Mouse (Mus musculus) heart, embryonic 16.5 days (tissue): ENCODE data around the gene Exoc4. TPM values are rescaled to one million over a fixed set of nuclear protein-coding genes. Genes with fewer than 3 reads are reported as not detected.

Source experiments
- ATAC-seq: fragments of 200-750 bp; cut with Nextera tagmentation; replicated peaks from 2 replicates; pipeline ENCODE4 v1.8.0; 2017; ENCODE audit warnings: moderate number of reproducible peaks; ENCODE audit not compliant: insufficient read depth, low FRiP score; ENCODE audit errors: extremely low read depth
- H3K27ac ChIP-seq: fragments of 300-500 bp; sonication (generic); 2 replicates; pipeline ENCODE4 v1.5.1; 2014; ENCODE audit warnings: mild to moderate bottlenecking, low read length, control low read depth, moderate library complexity
- H3K27me3 ChIP-seq: fragments of 300-500 bp; sonication (generic); 2 replicates; pipeline ENCODE4 v1.6.1; 2014; ENCODE audit warnings: low read length, mixed read lengths; ENCODE audit not compliant: control insufficient read depth, insufficient read depth
- H3K36me3 ChIP-seq: fragments of 300-500 bp; sonication (generic); 2 replicates; pipeline ENCODE4 v1.6.1; 2014; ENCODE audit not compliant: control insufficient read depth, insufficient read depth
- H3K4me1 ChIP-seq: fragments of 300-500 bp; sonication (generic); 2 replicates; pipeline ENCODE4 v1.6.1; 2014; ENCODE audit warnings: low read length, mixed read lengths; ENCODE audit not compliant: control insufficient read depth, insufficient read depth
- H3K4me2 ChIP-seq: fragments of 300-500 bp; sonication (generic); 2 replicates; pipeline ENCODE4 v1.6.1; 2014; ENCODE audit warnings: low read depth, mild to moderate bottlenecking, control low read depth, low read length
- H3K4me3 ChIP-seq: fragments of 300-500 bp; sonication (generic); 2 replicates; pipeline ENCODE4 v1.5.1; 2014; ENCODE audit warnings: mild to moderate bottlenecking, control low read depth, low read length
- H3K9ac ChIP-seq: fragments of 300-500 bp; sonication (generic); 2 replicates; pipeline ENCODE4 v1.6.1; 2014; ENCODE audit warnings: low read length, control low read depth
- H3K9me3 ChIP-seq: fragments of 300-500 bp; sonication (generic); replicated peaks from 2 replicates; pipeline ENCODE4 v1.6.1; 2016; ENCODE audit warnings: low read length; ENCODE audit not compliant: control insufficient read depth
- WGBS: fragments of 180-500 bp; shearing (Covaris S2); extraction: QIAGEN DNeasy Blood & Tissue Kit; methylation state at CpG from one replicate; pipeline ENCODE4 v1.1.7; 2014; 5-methylcytosine and 5-hydroxymethylcytosine counted together
- polyA plus RNA-seq: library from polyadenylated mRNA; unstranded; fragments of >200 nt; fragmentation: Nextera tagmentation; extraction: Ambion mirVana; gene quantifications from 2 replicates; pipeline ENCODE4 v1.2.1, GENCODE M21; 2015

Gene Exoc4
- polyA plus RNA-seq, 1 experiment from 2014 or later: 35.1 TPM

DNA sequence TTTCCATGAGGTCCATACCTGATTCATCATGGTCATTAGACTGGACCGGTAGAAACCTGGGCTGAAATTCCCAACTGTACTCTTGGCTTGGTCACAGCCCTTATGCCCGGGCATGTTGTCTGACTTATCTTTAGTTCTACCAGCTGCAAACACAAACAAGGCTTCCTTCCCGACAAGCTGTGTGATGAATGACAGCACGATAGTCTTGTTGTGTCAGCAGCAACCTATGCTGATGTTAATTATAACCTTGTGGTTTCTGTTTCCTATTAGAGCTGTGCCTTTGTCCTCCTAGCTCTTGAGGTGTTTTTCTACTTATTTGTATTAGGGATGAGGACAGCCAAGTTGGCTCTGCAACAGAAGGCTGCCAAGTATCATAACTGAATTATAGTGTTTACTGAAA, 472.3 kb downstream of the Exoc4 start:
- Histone ChIP-seq H3K9ac (no peak overlapping the region), H3K27me3 (no peaks in the 10 kb centered on the region), H3K9me3 (no peaks in the 10 kb centered on the region), H3K27ac (no peak overlapping the region), H3K4me3 (no peak overlapping the region), H3K36me3 (no peaks in the 10 kb centered on the region), H3K4me1 (peaks cover 9% of the 10 kb centered on the region), H3K4me2 (no peak overlapping the region)
- ATAC-seq: peak; percentile 14; the same call in 1 of the 2 replicates
- WGBS: 22% methylated on average over 4 of the region's 4 CpGs

DNA sequence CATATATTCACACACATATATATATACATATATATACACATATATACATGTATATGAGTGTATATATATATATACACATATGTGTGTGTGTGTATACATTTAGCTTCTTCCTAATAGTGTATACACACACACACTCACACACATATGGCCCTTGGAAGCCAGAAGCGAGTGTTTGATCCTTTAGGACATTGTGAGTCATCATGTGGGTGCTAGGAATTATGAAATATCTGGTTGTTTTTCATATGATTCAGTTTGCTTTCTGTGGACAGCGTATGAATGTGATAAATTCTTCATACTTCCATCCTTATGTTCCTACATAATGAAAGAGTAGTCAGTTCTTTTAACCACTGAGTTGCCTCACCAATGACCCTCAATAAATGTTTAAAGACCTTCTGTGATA, 473.9 kb downstream of the Exoc4 start:
- Histone ChIP-seq H3K36me3 (no peaks in the 10 kb centered on the region), H3K4me1 (peaks cover 9% of the 10 kb centered on the region), H3K4me2 (no peak overlapping the region), H3K9me3 (no peaks in the 10 kb centered on the region), H3K27ac (no peak overlapping the region), H3K4me3 (no peak overlapping the region), H3K27me3 (no peaks in the 10 kb centered on the region), H3K9ac (no peak overlapping the region)
- no peak for ATAC-seq
- WGBS: 88% methylated on average over 2 of the region's 2 CpGs

DNA sequence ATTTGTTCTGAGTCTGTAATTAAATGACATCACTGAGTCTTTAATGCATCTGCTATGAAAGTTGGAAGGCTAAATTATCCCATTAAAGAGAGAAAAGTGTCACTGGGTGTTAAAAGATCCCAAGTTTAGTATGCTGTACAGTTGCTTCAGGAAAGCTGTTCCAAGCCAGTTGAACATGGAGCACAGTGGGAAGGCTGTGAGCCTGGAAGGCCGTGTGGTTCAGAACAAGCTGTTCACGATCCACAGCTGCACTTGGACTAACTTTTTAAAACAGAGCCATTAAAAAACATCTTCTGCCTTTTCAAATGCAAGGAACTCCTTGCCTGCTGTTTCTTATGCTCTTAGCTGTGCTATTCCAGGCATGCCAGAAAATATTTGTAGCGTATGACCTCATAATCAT, 475.7 kb downstream of the Exoc4 start:
- Histone ChIP-seq H3K36me3 (no peaks in the 10 kb centered on the region), H3K27ac (no peak overlapping the region), H3K9me3 (no peaks in the 10 kb centered on the region), H3K4me3 (no peak overlapping the region), H3K4me1 (peaks cover 9% of the 10 kb centered on the region), H3K27me3 (no peaks in the 10 kb centered on the region), H3K9ac (no peak overlapping the region), H3K4me2 (no peak overlapping the region)
- WGBS: 64% methylated on average over 3 of the region's 3 CpGs
- no peak for ATAC-seq

DNA sequence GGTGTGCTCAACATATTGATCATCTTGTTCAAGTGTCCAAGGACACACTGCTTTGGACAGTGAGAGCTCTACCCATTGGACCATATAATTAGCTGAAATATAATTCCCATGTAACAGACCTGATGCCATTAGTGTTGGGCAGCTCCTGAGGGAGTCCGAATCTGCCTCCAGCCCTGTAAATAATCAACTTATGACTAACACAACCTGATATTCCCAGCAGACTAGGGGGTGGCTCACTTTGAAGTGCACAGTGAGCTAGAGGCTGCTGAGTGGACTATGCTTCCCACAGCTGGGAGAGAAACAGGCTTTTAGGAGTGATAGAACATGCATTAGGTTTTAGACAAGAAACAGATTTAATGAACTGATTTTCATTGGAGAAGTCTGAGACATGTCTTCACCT, 478.4 kb downstream of the Exoc4 start:
- H3K9ac ChIP-seq: no peak overlapping the region
- no peaks in the 10 kb centered on the region for H3K9me3 ChIP-seq
- ATAC-seq: no peak
- H3K4me3 ChIP-seq: no peak overlapping the region
- H3K4me1 ChIP-seq: peaks cover 6% of the 10 kb centered on the region; the same call in 1 of the 2 replicates
- no peaks in the 10 kb centered on the region for H3K36me3 ChIP-seq
- H3K27ac ChIP-seq: no peak overlapping the region
- H3K27me3 ChIP-seq: no peaks in the 10 kb centered on the region
- H3K4me2 ChIP-seq: no peak overlapping the region
- WGBS: 60% methylated on average over 1 of the region's 1 CpGs

DNA sequence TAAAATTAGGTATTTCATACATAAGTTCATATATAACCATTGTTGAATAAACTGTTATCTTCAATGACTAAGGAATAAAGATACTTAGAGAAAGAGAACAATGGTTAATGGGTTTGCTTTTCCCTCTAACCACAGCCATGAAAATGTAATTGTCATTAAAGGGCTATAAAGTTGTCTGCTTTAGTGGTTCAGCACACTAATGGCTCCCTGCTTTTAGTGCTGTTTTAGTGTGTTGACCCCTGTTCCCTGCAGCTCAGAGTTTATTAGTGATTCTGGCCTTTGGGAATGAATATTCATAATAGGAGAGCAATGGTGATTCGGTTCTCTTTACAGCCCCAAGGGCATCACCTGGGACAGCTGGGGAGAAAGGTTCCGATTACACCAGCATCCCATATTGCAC, 483.3 kb downstream of the Exoc4 start:
- no peaks in the 10 kb centered on the region for H3K4me1 ChIP-seq
- WGBS: 95% methylated on average over 2 of the region's 2 CpGs
- H3K9me3 ChIP-seq: no peaks in the 10 kb centered on the region

DNA sequence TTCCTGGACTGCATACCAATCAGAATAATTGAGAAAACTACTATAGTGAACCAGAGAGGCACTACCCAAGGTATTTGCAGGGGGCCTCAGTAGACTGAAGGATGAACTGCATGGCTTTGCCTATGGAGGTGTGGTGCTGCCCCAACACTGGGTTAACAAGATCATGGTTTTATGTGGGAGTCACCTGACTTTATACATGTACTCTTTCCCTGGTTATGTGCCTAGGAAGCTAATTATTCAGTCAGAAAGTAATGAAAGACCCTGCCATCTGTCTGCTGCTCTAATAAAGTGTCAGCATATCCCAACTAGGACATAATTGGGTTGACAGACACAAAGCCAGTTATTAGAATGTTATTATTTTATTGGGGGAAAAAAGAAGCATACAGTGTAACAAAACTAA, 484.7 kb downstream of the Exoc4 start:
- Histone ChIP-seq H3K9me3 (no peaks in the 10 kb centered on the region), H3K27me3 (no peaks in the 10 kb centered on the region), H3K9ac (no peak overlapping the region), H3K4me1 (no peaks in the 10 kb centered on the region), H3K4me3 (no peak overlapping the region), H3K27ac (no peak overlapping the region), H3K36me3 (no peaks in the 10 kb centered on the region), H3K4me2 (no peak overlapping the region)
- ATAC-seq: no peak

More for the DNA sequence above, 483.3 kb downstream of the Exoc4 start:
- no peak overlapping the region for H3K4me3 ChIP-seq
- no peaks in the 10 kb centered on the region for H3K36me3 ChIP-seq
- H3K27ac ChIP-seq: no peak overlapping the region
- no peaks in the 10 kb centered on the region for H3K27me3 ChIP-seq
- no peak overlapping the region for H3K4me2 ChIP-seq
- ATAC-seq: no peak
- no peak overlapping the region for H3K9ac ChIP-seq

DNA sequence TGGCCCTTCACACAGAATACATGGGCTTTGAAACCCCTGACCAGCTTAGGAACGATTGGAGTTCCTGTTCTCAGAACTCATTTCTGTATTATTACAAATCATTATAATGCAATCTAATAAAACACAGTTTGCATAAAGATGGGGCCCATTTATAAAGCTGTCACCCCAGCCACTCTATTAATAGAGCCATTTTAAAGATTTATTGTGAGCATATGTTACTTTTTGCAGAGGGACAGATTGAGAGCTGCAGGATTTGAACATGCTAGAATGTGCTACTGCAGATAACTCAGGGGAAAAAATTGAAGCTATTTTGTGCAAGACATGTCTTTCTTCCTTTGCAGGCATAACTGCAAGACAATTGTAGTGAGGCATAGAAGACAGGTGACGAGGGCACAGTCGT, 485.1 kb downstream of the Exoc4 start:
- 82% methylated on average over 3 of the region's 3 CpGs for WGBS
- H3K27me3 ChIP-seq: no peaks in the 10 kb centered on the region
- ATAC-seq: no peak

DNA sequence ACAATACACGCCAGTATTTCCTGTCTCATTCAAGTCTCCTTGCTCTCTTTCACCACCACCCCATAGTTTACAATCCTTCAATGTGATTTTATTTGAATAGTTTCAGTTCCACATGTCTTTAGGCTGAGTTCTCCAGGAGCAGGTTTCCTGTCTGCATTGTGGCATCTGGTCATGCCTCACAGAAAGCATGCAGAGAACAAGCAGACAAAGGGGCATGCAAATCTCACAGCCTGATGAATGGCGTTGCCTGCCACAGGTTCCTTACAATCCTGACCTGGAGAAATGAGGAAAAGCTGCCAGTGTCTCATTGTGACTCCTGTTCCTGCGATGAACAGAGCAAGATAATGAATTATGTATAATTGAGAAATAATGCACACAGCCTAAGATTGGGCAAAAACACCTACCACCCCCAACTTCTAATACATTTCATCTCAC, 490.0 kb downstream of the Exoc4 start:
- 73% methylated on average over 3 of the region's 3 CpGs for WGBS
- ATAC-seq: no peak
- no peaks in the 10 kb centered on the region for H3K9me3 ChIP-seq
- H3K4me3 ChIP-seq: no peak overlapping the region
- H3K27ac ChIP-seq: no peak overlapping the region
- no peaks in the 10 kb centered on the region for H3K4me1 ChIP-seq
- no peaks in the 10 kb centered on the region for H3K27me3 ChIP-seq
- no peak overlapping the region for H3K9ac ChIP-seq
- H3K4me2 ChIP-seq: no peak overlapping the region
- H3K36me3 ChIP-seq: no peaks in the 10 kb centered on the region

More for the DNA sequence above, 485.1 kb downstream of the Exoc4 start:
- Histone ChIP-seq H3K9me3 (no peaks in the 10 kb centered on the region), H3K4me1 (no peaks in the 10 kb centered on the region), H3K36me3 (no peaks in the 10 kb centered on the region), H3K27ac (no peak overlapping the region), H3K9ac (no peak overlapping the region), H3K4me3 (no peak overlapping the region), H3K4me2 (no peak overlapping the region)

DNA sequence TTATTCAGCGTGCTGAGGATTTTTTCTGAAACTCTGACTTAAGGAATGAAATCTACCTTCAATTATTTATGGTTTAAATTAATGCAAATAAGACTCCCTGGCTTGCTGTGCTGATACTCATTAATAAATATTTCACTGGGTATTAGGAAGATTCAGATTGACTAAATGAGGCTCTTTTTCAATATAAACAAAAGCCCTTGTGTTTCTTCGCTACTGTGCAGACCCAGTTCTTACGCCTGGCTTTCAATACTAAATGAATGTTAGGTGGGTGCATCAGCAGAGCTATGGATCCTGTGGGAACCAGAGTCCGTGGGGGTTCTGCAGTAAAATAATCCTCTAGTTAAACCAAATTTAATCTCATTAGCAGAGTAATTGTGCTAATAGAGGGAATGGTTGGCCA, 490.4 kb downstream of the Exoc4 start:
- H3K9me3 ChIP-seq: no peaks in the 10 kb centered on the region
- H3K36me3 ChIP-seq: no peaks in the 10 kb centered on the region
- no peak for ATAC-seq
- no peak overlapping the region for H3K9ac ChIP-seq
- no peaks in the 10 kb centered on the region for H3K4me1 ChIP-seq
- no peak overlapping the region for H3K4me2 ChIP-seq
- H3K27me3 ChIP-seq: no peaks in the 10 kb centered on the region
- H3K27ac ChIP-seq: no peak overlapping the region
- no peak overlapping the region for H3K4me3 ChIP-seq
- WGBS: 91% methylated on average over 4 of the region's 4 CpGs

DNA sequence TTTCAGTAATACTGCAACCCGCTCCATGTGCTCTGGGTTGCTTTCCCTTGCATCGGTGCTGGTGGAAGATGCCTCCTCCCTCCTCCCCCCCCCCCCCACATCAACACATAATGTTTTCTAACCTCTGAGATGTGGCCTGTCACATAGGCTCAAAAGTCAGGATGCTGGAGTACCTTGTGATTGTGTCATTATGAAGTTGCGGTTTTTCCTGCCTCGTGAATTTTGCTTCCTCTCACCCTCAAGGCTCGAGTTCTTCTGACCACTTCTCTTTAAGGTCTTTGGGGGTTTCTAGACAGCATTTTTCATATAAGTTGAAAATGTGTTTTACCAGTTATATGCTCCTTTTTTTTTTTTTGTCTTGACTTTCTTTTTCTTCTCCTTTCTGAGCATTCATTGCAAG, 507.1 kb downstream of the Exoc4 start:
- Histone ChIP-seq H3K4me3 (no peak overlapping the region), H3K4me1 (no peaks in the 10 kb centered on the region), H3K36me3 (no peaks in the 10 kb centered on the region), H3K4me2 (no peak overlapping the region), H3K9me3 (no peaks in the 10 kb centered on the region), H3K9ac (no peak overlapping the region), H3K27me3 (no peaks in the 10 kb centered on the region), H3K27ac (no peak overlapping the region)
- no peak for ATAC-seq
- 82% methylated on average over 5 of the region's 5 CpGs for WGBS
